Mouse (Mus musculus): Measurements from ENCODE around the gene Casz1. TPM values are rescaled to one million over a fixed set of nuclear protein-coding genes. Genes with fewer than 3 reads are reported as not detected.

The Casz1 gene
- polyA plus RNA-seq, 1 experiment from 2014 or later: 6.7 TPM

- no peak for TF ChIP-seq CTCF (IDR thresholded peaks at IDR 0.05; ENCODE audit: low read depth)
- no peaks in the 10 kb centered on the region for H3K27me3 ChIP-seq (ENCODE audit: insufficient read depth, low read length)
- no peaks in the 10 kb centered on the region; the same call in 1 of the 2 replicates for H3K4me1 ChIP-seq (replicated peaks; ENCODE audit: insufficient read depth, low read length)
- H3K9ac ChIP-seq (ENCODE audit: low read depth, low read length): no peak overlapping the region
- WGBS: 71% methylated on average over 12 of the region's 12 CpGs
- no peak overlapping the region for H3K4me3 ChIP-seq (replicated peaks; ENCODE audit: low read depth, low read length)
- ATAC-seq (replicated peaks; ENCODE audit: low FRiP score, low read depth): no peak
- H3K36me3 ChIP-seq (ENCODE audit: insufficient read depth, low read length): no peaks in the 10 kb centered on the region
- no peak overlapping the region for H3K4me2 ChIP-seq (ENCODE audit: low read length)
- no peaks in the 10 kb centered on the region for H3K9me3 ChIP-seq (replicated peaks; ENCODE audit: low read length)
- H3K27ac ChIP-seq: no peak overlapping the region
- DNase-seq (ENCODE audit: low spot score): no peak
These were observed 6.5 kb upstream of the Casz1 start for GRCm38 (mm10) chr4:148797475-148798324.

DNA sequence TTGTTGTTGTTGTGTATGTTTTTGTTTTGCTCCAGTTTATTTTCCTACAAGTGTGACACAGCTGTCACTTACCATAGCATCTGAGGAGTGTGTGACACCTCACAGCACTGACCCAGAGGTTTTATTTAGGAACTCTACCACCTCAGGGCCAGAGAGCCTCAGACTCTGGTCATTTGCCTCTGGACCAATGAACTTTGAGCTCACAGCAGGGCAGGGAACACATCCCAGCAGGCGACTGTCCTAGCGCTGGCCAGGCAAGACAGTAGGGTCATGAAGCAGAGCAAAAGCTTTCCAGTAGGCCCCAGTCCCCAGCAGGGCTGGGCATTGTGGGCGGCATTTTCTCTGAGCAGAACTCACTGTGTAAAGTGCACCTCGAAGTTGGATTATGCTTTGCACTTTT is 1.2 kb upstream of the Casz1 start:
- peaks cover 17% of the 10 kb centered on the region; the same call in 1 of the 2 replicates for H3K4me1 ChIP-seq (replicated peaks; ENCODE audit: insufficient read depth, low read length)
- H3K27me3 ChIP-seq (ENCODE audit: insufficient read depth, low read length): peaks cover 4% of the 10 kb centered on the region; the same call in 1 of the 2 replicates
- no peak overlapping the region for H3K27ac ChIP-seq
- no peak overlapping the region for H3K9ac ChIP-seq (ENCODE audit: low read depth, low read length)
- ATAC-seq (replicated peaks; ENCODE audit: low FRiP score, low read depth) (no peak), DNase-seq (ENCODE audit: low spot score) (no peak)
- TF ChIP-seq CTCF (IDR thresholded peaks at IDR 0.05; ENCODE audit: low read depth): no peak
- H3K4me3 ChIP-seq (replicated peaks; ENCODE audit: low read depth, low read length): no peak overlapping the region
- no peak overlapping the region for H3K4me2 ChIP-seq (ENCODE audit: low read length)
- H3K36me3 ChIP-seq (ENCODE audit: insufficient read depth, low read length): no peaks in the 10 kb centered on the region
- 42% methylated on average over 4 of the region's 4 CpGs for WGBS
- no peaks in the 10 kb centered on the region for H3K9me3 ChIP-seq (replicated peaks; ENCODE audit: low read length)

GRCm38 (mm10) chr4:148803636-148804035 is 593 bp upstream of the Casz1 start:
- peak overlapping the region; percentile 98 for H3K4me2 ChIP-seq (ENCODE audit: low read length)
- no peak for TF ChIP-seq CTCF (IDR thresholded peaks at IDR 0.05; ENCODE audit: low read depth)
- H3K4me3 ChIP-seq (replicated peaks; ENCODE audit: low read depth, low read length): peak overlapping the region; percentile 74
- H3K9ac ChIP-seq (ENCODE audit: low read depth, low read length): no peak overlapping the region
- DNase-seq (ENCODE audit: low spot score) (no peak), ATAC-seq (replicated peaks; ENCODE audit: low FRiP score, low read depth) (no peak)
- H3K9me3 ChIP-seq (replicated peaks; ENCODE audit: low read length): no peaks in the 10 kb centered on the region
- H3K27ac ChIP-seq: no peak overlapping the region
- peaks cover 17% of the 10 kb centered on the region; the same call in 1 of the 2 replicates for H3K4me1 ChIP-seq (replicated peaks; ENCODE audit: insufficient read depth, low read length)
- H3K27me3 ChIP-seq (ENCODE audit: insufficient read depth, low read length): peaks cover 4% of the 10 kb centered on the region; the same call in 1 of the 2 replicates
- no peaks in the 10 kb centered on the region for H3K36me3 ChIP-seq (ENCODE audit: insufficient read depth, low read length)
- 8% methylated on average over 10 of the region's 10 CpGs for WGBS

DNA sequence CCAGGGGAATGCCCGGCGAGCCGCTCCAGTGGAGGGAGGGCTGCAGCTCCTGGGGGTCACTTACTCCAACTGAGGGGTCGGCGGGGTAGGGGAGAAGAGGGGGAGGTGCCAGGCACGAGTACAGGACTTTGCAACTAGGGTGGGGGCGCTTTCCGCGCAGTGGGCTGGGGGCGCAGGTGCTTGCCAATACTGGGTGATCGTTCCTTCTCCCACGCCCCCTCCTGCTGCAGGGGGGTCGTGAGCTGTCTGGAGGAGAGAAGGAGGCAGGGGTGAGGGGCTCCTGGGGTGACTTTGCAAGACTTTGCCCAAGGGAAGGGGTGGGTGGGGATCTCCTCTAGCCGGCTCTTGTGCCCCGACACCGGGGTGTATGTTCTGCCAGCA is 541 bp downstream of the Casz1 start:
- Histone ChIP-seq H3K4me2 (ENCODE audit: low read length) (peak overlapping the region; percentile 98), H3K4me3 (replicated peaks; ENCODE audit: low read depth, low read length) (peak overlapping the region; percentile 74), H3K27ac (peak overlapping the region; percentile 80), H3K9ac (ENCODE audit: low read depth, low read length) (peak overlapping the region; percentile 69), H3K4me1 (replicated peaks; ENCODE audit: insufficient read depth, low read length) (peaks cover 17% of the 10 kb centered on the region; the same call in 1 of the 2 replicates), H3K36me3 (ENCODE audit: insufficient read depth, low read length) (no peaks in the 10 kb centered on the region), H3K9me3 (replicated peaks; ENCODE audit: low read length) (no peaks in the 10 kb centered on the region), H3K27me3 (ENCODE audit: insufficient read depth, low read length) (peaks cover 4% of the 10 kb centered on the region; the same call in 1 of the 2 replicates)
- no peak for DNase-seq (ENCODE audit: low spot score)
- no peak for ATAC-seq (replicated peaks; ENCODE audit: low FRiP score, low read depth)
- WGBS: 0% methylated on average over 15 of the region's 16 CpGs
- no peak for TF ChIP-seq CTCF (IDR thresholded peaks at IDR 0.05; ENCODE audit: low read depth)

- no peak for DNase-seq (ENCODE audit: low spot score)
- Histone ChIP-seq H3K27ac (peak overlapping the region; percentile 72), H3K4me2 (ENCODE audit: low read length) (peak overlapping the region; percentile 98), H3K36me3 (ENCODE audit: insufficient read depth, low read length) (no peaks in the 10 kb centered on the region), H3K9me3 (replicated peaks; ENCODE audit: low read length) (no peaks in the 10 kb centered on the region), H3K4me1 (replicated peaks; ENCODE audit: insufficient read depth, low read length) (peaks cover 17% of the 10 kb centered on the region; the same call in 1 of the 2 replicates), H3K4me3 (replicated peaks; ENCODE audit: low read depth, low read length) (peak overlapping the region; percentile 74), H3K27me3 (ENCODE audit: insufficient read depth, low read length) (peaks cover 4% of the 10 kb centered on the region; the same call in 1 of the 2 replicates), H3K9ac (ENCODE audit: low read depth, low read length) (peak overlapping the region; percentile 69)
- no peak for TF ChIP-seq CTCF (IDR thresholded peaks at IDR 0.05; ENCODE audit: low read depth)
- no peak for ATAC-seq (replicated peaks; ENCODE audit: low FRiP score, low read depth)
- under 1% methylated on average over 42 of the region's 42 CpGs for WGBS
These were observed 1.1 kb downstream of the Casz1 start for GRCm38 (mm10) chr4:148805161-148805810.

Data from kidney, postnatal 0 days (tissue).